Mouse (Mus musculus) MEL (cell line): ENCODE measurements around the gene Ucp2.

Source experiments
- CTCF ChIP-seq, 3 experiments: IDR thresholded peaks in 2 of 3; conservative IDR thresholded peaks in 1 of 3; 2 replicates each; pipeline ENCODE4 v1.5.1; 2011 to 2012; ENCODE audit warnings: low read length in 3 of 3, low read depth in 2 of 3, mild to moderate bottlenecking in 2 of 3, improper control_type of control experiment in 1 of 3, inconsistent platforms in 1 of 3, mixed read lengths in 1 of 3, moderate library complexity in 1 of 3; ENCODE audit not compliant: control insufficient read depth in 1 of 3, insufficient read depth in 1 of 3, poor library complexity in 1 of 3, severe bottlenecking in 1 of 3
- EP300 ChIP-seq, 2 experiments: IDR thresholded peaks; 2 replicates each; pipeline ENCODE4 v1.6.1; 2011; ENCODE audit warnings: improper control_type of control experiment in 2 of 2, low read length in 2 of 2, low read depth in 1 of 2, mild to moderate bottlenecking in 1 of 2
- MXI1 ChIP-seq: IDR thresholded peaks from 2 replicates; pipeline ENCODE4 v1.6.1; 2011; ENCODE audit warnings: mild to moderate bottlenecking, low read depth, low read length, improper control_type of control experiment
- SMC3 ChIP-seq: IDR thresholded peaks from 2 replicates; pipeline ENCODE4 v1.6.1; 2011; ENCODE audit warnings: low read depth, low read length, improper control_type of control experiment
- ZNF384 ChIP-seq: IDR thresholded peaks from 2 replicates; pipeline ENCODE4 v1.6.1; 2012; ENCODE audit warnings: low read depth, mild to moderate bottlenecking, inconsistent platforms, low read length, improper control_type of control experiment

DNA sequence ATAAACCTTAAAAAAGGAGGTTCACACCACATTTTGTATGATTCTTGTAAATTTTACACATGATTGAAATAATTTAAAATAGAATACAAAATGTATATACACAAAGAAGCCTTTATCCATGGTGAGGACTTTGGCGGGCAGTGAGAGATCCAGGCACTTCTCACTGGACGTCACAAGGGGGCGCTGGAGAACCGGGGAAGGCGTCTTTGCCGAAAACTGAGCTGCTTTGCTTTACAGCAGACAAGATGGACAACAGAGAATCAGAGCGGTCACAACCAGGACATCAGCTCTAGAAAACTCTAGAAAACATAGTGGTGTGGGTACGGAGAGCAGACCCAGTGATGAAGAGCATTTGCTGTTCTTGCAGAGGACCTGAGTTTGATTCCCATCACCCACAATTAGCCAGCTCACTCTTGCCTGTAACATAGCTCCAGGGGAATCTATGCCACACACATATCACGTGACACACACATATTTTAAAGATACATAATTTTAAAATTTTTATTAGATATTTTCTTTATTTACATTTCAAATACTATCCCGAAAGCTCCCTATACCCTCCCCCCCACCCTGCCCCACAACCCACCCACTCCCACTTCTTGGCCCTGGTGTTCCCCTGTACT lies 27.6 kb downstream of the Ucp2 start:
- TF ChIP-seq EP300 (IDR thresholded peaks at IDR 0.05; ENCODE audit: low read depth in 1 of 2, low read length in 2 of 2), result no peak
- TF ChIP-seq MXI1, result no peak
- TF ChIP-seq SMC3, result peak; percentile 92
- TF ChIP-seq ZNF384, result no peak
- peak; percentile 78 to 97 (median 95) for TF ChIP-seq CTCF (IDR thresholded peaks at IDR 0.05 in 2 of 3, conservative IDR thresholded peaks at IDR 0.05 in 1 of 3; ENCODE audit: control insufficient read depth in 1 of 3, insufficient read depth in 1 of 3, low read depth in 2 of 3, low read length in 3 of 3, poor library complexity in 1 of 3, severe bottlenecking in 1 of 3)
